Mouse (Mus musculus) cerebellum, adult 2 months (tissue): ENCODE data around the gene Smad3.

Experiments used
- CTCF ChIP-seq: fragments of 200-500 bp; IDR thresholded peaks from 2 replicates; pipeline ENCODE4 v1.5.1; 2011; ENCODE audit warnings: low read depth, mild to moderate bottlenecking, control low read depth, low read length, moderate library complexity, borderline replicate concordance; ENCODE audit not compliant: insufficient read depth
- POLR2A ChIP-seq: fragments of 200-500 bp; IDR thresholded peaks from 2 replicates; pipeline ENCODE4 v1.6.1; 2011; ENCODE audit warnings: low read length, control low read depth, borderline replicate concordance; ENCODE audit not compliant: insufficient read depth

DNA sequence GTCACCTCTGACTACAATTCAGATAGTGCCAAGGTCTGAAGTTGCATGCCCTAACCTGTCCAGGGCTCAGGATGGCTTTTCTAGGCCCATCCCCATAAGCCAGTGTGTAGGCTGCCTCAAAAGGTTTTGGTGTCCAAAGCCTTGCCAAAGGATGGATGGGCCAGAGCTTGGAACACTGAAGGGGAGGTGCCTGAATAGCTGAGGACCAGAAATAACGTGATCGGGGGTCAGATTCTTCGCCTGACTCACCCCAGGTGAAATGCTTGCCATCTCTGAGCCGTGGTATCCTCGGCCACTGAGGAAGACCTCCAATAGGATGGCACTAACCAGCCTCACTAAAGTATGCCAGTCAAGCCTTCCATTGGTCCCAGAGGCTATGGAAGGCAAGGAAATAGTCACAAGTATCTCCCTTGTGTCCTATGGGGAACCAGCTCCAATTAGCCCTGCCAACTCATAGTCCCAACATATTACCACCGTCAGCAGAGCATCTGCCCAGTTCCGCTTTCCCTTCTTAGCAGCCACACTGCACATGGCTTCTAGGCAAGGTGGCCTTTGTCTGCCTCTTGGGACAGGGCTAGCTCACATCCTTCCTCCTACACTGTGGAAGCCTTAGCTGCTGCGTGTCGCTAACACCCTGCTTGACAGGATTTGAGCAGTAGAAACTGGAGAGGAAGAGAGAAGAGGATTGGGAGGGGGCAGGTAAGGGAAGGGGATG is 26.5 kb downstream of the Smad3 start:
- no peak for TF ChIP-seq CTCF
- no peak for TF ChIP-seq POLR2A
